Mouse (Mus musculus) right cerebral cortex, postnatal 14 days (tissue): ENCODE data around the gene Hist1h3e.
"Not testable (repeated sequence)": the region's sequence is repeated elsewhere in the genome, so short reads cannot be mapped to it uniquely, and the experiment has no call there.

Experiments used
- DNase-seq: peaks from one replicate; pipeline ENCODE4 v3.0.0; 2022

Hist1h3e gene

GRCm38 (mm10) chr13:23561883-23562659 is at the start of gene Hist1h3e:
Hist1h3e (minus strand) TSS chr13:23562369.
- DNase-seq, result peak; percentile 92

- DNase-seq, result no peak
Measured at GRCm38 (mm10) chr13:23611638-23612037, 49.5 kb upstream of the Hist1h3e start.

- DNase-seq, result no peak
Measured at GRCm38 (mm10) chr13:23610393-23610792, 48.2 kb upstream of the Hist1h3e start.

GRCm38 (mm10) chr13:23609844-23610243 is 47.7 kb upstream of the Hist1h3e start:
- no peak for DNase-seq

GRCm38 (mm10) chr13:23609209-23609608 is 47.0 kb upstream of the Hist1h3e start:
- no peak for DNase-seq

- no peak for DNase-seq
Measured at GRCm38 (mm10) chr13:23605052-23605451, 42.9 kb upstream of the Hist1h3e start.

GRCm38 (mm10) chr13:23604452-23604851 is 42.3 kb upstream of the Hist1h3e start:
- no peak for DNase-seq

- DNase-seq, result no peak
Measured at GRCm38 (mm10) chr13:23603182-23603699, 41.1 kb upstream of the Hist1h3e start.

GRCm38 (mm10) chr13:23597957-23598356 is 35.8 kb upstream of the Hist1h3e start:
- peak; percentile 77 for DNase-seq

- DNase-seq, result no peak
Measured at GRCm38 (mm10) chr13:23595622-23596372, 33.6 kb upstream of the Hist1h3e start.

- DNase-seq, result no peak
Measured at GRCm38 (mm10) chr13:23595185-23595584, 33.0 kb upstream of the Hist1h3e start.

GRCm38 (mm10) chr13:23593051-23593770 is 31.0 kb upstream of the Hist1h3e start:
- DNase-seq, result no peak

- DNase-seq, result no peak
Measured at GRCm38 (mm10) chr13:23592614-23593013, 30.4 kb upstream of the Hist1h3e start.

- DNase-seq, result not testable (repeated sequence)
Measured at GRCm38 (mm10) chr13:23591886-23592285, 29.7 kb upstream of the Hist1h3e start.

GRCm38 (mm10) chr13:23591206-23591605 is 29.0 kb upstream of the Hist1h3e start:
- no peak for DNase-seq

GRCm38 (mm10) chr13:23586940-23587225 is 24.7 kb upstream of the Hist1h3e start:
- DNase-seq, result no peak

- no peak for DNase-seq
Measured at GRCm38 (mm10) chr13:23586099-23586939, 24.1 kb upstream of the Hist1h3e start.

GRCm38 (mm10) chr13:23585442-23586098 is 23.4 kb upstream of the Hist1h3e start:
- DNase-seq, result peak; percentile 43

GRCm38 (mm10) chr13:23585029-23585441 is 22.9 kb upstream of the Hist1h3e start:
- DNase-seq, result peak; percentile 69

GRCm38 (mm10) chr13:23584331-23584730 is 22.2 kb upstream of the Hist1h3e start:
- DNase-seq, result no peak

GRCm38 (mm10) chr13:23583387-23584068 is 21.4 kb upstream of the Hist1h3e start:
- DNase-seq, result no peak
